Mouse (Mus musculus) cortical plate, adult 2 months (tissue): ENCODE measurements around the gene Ypel4.

Source experiments
- CTCF ChIP-seq: fragments of 200-500 bp; IDR thresholded peaks from 2 replicates; pipeline ENCODE4 v1.5.1; 2011; ENCODE audit warnings: mild to moderate bottlenecking, control low read depth, low read length; ENCODE audit not compliant: insufficient read depth; ENCODE audit errors: extremely low read depth
- POLR2A ChIP-seq: fragments of 200-500 bp; IDR thresholded peaks from 2 replicates; pipeline ENCODE4 v1.6.1; 2011; ENCODE audit warnings: mild to moderate bottlenecking, low read length, control low read depth; ENCODE audit not compliant: insufficient read depth; ENCODE audit errors: extremely low read depth

GRCm38 (mm10) chr2:84783315-84783714 is 49.5 kb downstream of the Ypel4 start:
- TF ChIP-seq CTCF: no peak
- TF ChIP-seq POLR2A: no peak
